Mouse (Mus musculus): ENCODE measurements around the gene Fmo6. TPM values are rescaled to one million over a fixed set of nuclear protein-coding genes. Genes with fewer than 3 reads are reported as not detected.

Gene Fmo6
- total RNA-seq, 2 experiments from 2014 or later = 0.31 TPM; not detected in 1

- no peak for DNase-seq
Measured at GRCm38 (mm10) chr1:162914932-162915556, 22.3 kb downstream of the Fmo6 start.

- DNase-seq = no peak
Measured at GRCm38 (mm10) chr1:162912085-162912484, 25.2 kb downstream of the Fmo6 start.

- DNase-seq = no peak
Measured at GRCm38 (mm10) chr1:162901879-162902278, 35.4 kb downstream of the Fmo6 start.

- DNase-seq = no peak
Measured at GRCm38 (mm10) chr1:162897838-162898811, 39.2 kb downstream of the Fmo6 start, which contains the start of gene Fmo2. Gene Fmo2, minus strand, starts transcription at chr1:162898726.

GRCm38 (mm10) chr1:162895900-162896299 lies 41.4 kb downstream of the Fmo6 start:
- peak; percentile 79 for DNase-seq

- no peak for DNase-seq
Measured at GRCm38 (mm10) chr1:162893014-162893413, 44.3 kb downstream of the Fmo6 start.

- DNase-seq = no peak
Measured at GRCm38 (mm10) chr1:162891980-162892451, 45.3 kb downstream of the Fmo6 start.

GRCm38 (mm10) chr1:162888646-162889045 lies 48.7 kb downstream of the Fmo6 start:
- DNase-seq = no peak

- DNase-seq = no peak
Measured at GRCm38 (mm10) chr1:162887644-162888043, 49.7 kb downstream of the Fmo6 start.

GRCm38 (mm10) chr1:162886138-162886816 lies 51.0 kb downstream of the Fmo6 start:
- DNase-seq = no peak

- no peak for DNase-seq
Measured at GRCm38 (mm10) chr1:162882681-162883080, 54.6 kb downstream of the Fmo6 start.

- DNase-seq = peak; percentile 67
Measured at GRCm38 (mm10) chr1:162879595-162880369, 57.5 kb downstream of the Fmo6 start.

- no peak for DNase-seq
Measured at GRCm38 (mm10) chr1:162875091-162875490, 62.2 kb downstream of the Fmo6 start.

- no peak for DNase-seq
Measured at GRCm38 (mm10) chr1:162871701-162872311, 65.5 kb downstream of the Fmo6 start.

GRCm38 (mm10) chr1:162870978-162871377 lies 66.3 kb downstream of the Fmo6 start:
- DNase-seq = no peak

GRCm38 (mm10) chr1:162867396-162867795 lies 69.9 kb downstream of the Fmo6 start:
- DNase-seq = no peak

Other genes with a start within 250 kb of the Fmo6 start
- 100 to 1,000 TPM in 1 of 2 experiments, 10 to 100 TPM in 1; 74.6 to 104 TPM for gene Prrc2c, start 197.0 kb downstream of the Fmo6 start, total RNA-seq (2021)
- gene Fmo4, start 123.5 kb downstream of the Fmo6 start, total RNA-seq (2021) = under 1 TPM in 1 of 2 experiments, not detected in 1; 0.14 TPM
- gene Fmo1, start 70.9 kb downstream of the Fmo6 start, total RNA-seq (2021) = 10 to 100 TPM; 24.5 to 26.8 TPM
- gene Fmo2, start 38.8 kb downstream of the Fmo6 start, total RNA-seq (2021) = 1 to 10 TPM; 2.4 to 5.1 TPM
- not detected for gene Fmo3, start 47.0 kb upstream of the Fmo6 start, total RNA-seq (2021)
- not detected for gene Mroh9, start 148.2 kb upstream of the Fmo6 start, total RNA-seq (2021)